Mouse (Mus musculus): Measurements from ENCODE around the gene Nmnat2. TPM values are rescaled to one million over a fixed set of nuclear protein-coding genes. Genes with fewer than 3 reads are reported as not detected.

Gene Nmnat2
- polyA plus RNA-seq, 1 experiment from 2014 or later: 5.3 TPM

DNA sequence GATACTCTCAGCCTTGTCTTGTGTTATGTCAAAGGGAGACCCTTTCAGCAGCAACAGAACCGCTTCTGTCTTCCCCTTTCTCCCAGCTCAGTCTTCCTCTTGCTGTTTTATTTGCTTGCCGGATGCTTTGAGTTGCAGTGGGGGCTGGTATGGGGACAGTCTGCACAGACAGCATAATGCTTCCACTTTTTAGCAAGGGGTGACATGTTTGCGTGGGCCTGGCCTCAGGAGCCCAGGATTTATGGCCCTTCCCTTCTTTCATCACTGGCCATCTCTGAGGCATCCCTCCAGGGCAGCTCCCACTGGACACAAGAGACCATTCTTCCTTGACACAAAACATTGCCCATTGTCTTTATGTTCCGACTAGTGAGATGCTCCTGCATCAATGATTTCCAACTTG is 18.2 kb downstream of the Nmnat2 start:
- Histone ChIP-seq H3K9me3 (ENCODE audit: control insufficient read depth, low read length) (no peaks in the 10 kb centered on the region), H3K4me1 (ENCODE audit: control insufficient read depth, insufficient read depth, low read length) (no peaks in the 10 kb centered on the region), H3K4me2 (ENCODE audit: low read depth, low read length) (no peak overlapping the region), H3K36me3 (ENCODE audit: control insufficient read depth, insufficient read depth, low read length) (no peaks in the 10 kb centered on the region), H3K4me3 (ENCODE audit: low read depth, low read length) (no peak overlapping the region), H3K9ac (ENCODE audit: low read depth, low read length) (no peak overlapping the region), H3K27ac (replicated peaks; ENCODE audit: low read depth, low read length) (no peak overlapping the region), H3K27me3 (replicated peaks; ENCODE audit: control insufficient read depth, insufficient read depth, low read length) (no peaks in the 10 kb centered on the region)
- DNase-seq (ENCODE audit: low spot score): no peak
- WGBS: 32% methylated on average over 4 of the region's 4 CpGs
- ATAC-seq (ENCODE audit: low read depth): no peak

GRCm38 (mm10) chr1:152973421-152973820 is 18.6 kb downstream of the Nmnat2 start:
- 32% methylated on average over 5 of the region's 5 CpGs for whole genome bisulfite sequencing
- H3K4me1 ChIP-seq (ENCODE audit: control insufficient read depth, insufficient read depth, low read length): no peaks in the 10 kb centered on the region
- H3K4me3 ChIP-seq (ENCODE audit: low read depth, low read length): no peak overlapping the region
- no peak overlapping the region for H3K4me2 ChIP-seq (ENCODE audit: low read depth, low read length)
- DNase-seq (ENCODE audit: low spot score) (no peak), ATAC-seq (ENCODE audit: low read depth) (no peak)
- H3K9me3 ChIP-seq (ENCODE audit: control insufficient read depth, low read length): no peaks in the 10 kb centered on the region
- no peaks in the 10 kb centered on the region for H3K27me3 ChIP-seq (replicated peaks; ENCODE audit: control insufficient read depth, insufficient read depth, low read length)
- H3K9ac ChIP-seq (ENCODE audit: low read depth, low read length): no peak overlapping the region
- H3K36me3 ChIP-seq (ENCODE audit: control insufficient read depth, insufficient read depth, low read length): no peaks in the 10 kb centered on the region
- no peak overlapping the region for H3K27ac ChIP-seq (replicated peaks; ENCODE audit: low read depth, low read length)

GRCm38 (mm10) chr1:152973861-152974260 is 19.1 kb downstream of the Nmnat2 start:
- Histone ChIP-seq H3K4me2 (ENCODE audit: low read depth, low read length) (no peak overlapping the region), H3K27me3 (replicated peaks; ENCODE audit: control insufficient read depth, insufficient read depth, low read length) (no peaks in the 10 kb centered on the region), H3K9ac (ENCODE audit: low read depth, low read length) (no peak overlapping the region), H3K4me3 (ENCODE audit: low read depth, low read length) (no peak overlapping the region), H3K36me3 (ENCODE audit: control insufficient read depth, insufficient read depth, low read length) (no peaks in the 10 kb centered on the region), H3K27ac (replicated peaks; ENCODE audit: low read depth, low read length) (no peak overlapping the region), H3K9me3 (ENCODE audit: control insufficient read depth, low read length) (no peaks in the 10 kb centered on the region), H3K4me1 (ENCODE audit: control insufficient read depth, insufficient read depth, low read length) (no peaks in the 10 kb centered on the region)
- DNase-seq (ENCODE audit: low spot score): no peak
- ATAC-seq (ENCODE audit: low read depth): no peak
- 25% methylated on average over 4 of the region's 4 CpGs for WGBS

GRCm38 (mm10) chr1:152975144-152975543 is 20.4 kb downstream of the Nmnat2 start:
- whole genome bisulfite sequencing: 73% methylated on average over 3 of the region's 3 CpGs
- no peaks in the 10 kb centered on the region for H3K9me3 ChIP-seq (ENCODE audit: control insufficient read depth, low read length)
- no peak overlapping the region for H3K4me2 ChIP-seq (ENCODE audit: low read depth, low read length)

GRCm38 (mm10) chr1:152978700-152979099 is 23.9 kb downstream of the Nmnat2 start:
- no peaks in the 10 kb centered on the region for H3K9me3 ChIP-seq (ENCODE audit: control insufficient read depth, low read length)
- 91% methylated on average over 7 of the region's 8 CpGs for WGBS
- H3K4me3 ChIP-seq (ENCODE audit: low read depth, low read length): no peak overlapping the region
- no peak overlapping the region for H3K27ac ChIP-seq (replicated peaks; ENCODE audit: low read depth, low read length)
- ATAC-seq (ENCODE audit: low read depth) (no peak), DNase-seq (ENCODE audit: low spot score) (no peak)
- H3K9ac ChIP-seq (ENCODE audit: low read depth, low read length): no peak overlapping the region
- no peaks in the 10 kb centered on the region for H3K36me3 ChIP-seq (ENCODE audit: control insufficient read depth, insufficient read depth, low read length)
- H3K4me1 ChIP-seq (ENCODE audit: control insufficient read depth, insufficient read depth, low read length): no peaks in the 10 kb centered on the region
- no peaks in the 10 kb centered on the region for H3K27me3 ChIP-seq (replicated peaks; ENCODE audit: control insufficient read depth, insufficient read depth, low read length)
- no peak overlapping the region for H3K4me2 ChIP-seq (ENCODE audit: low read depth, low read length)

More at GRCm38 (mm10) chr1:152975144-152975543, 20.4 kb downstream of the Nmnat2 start:
- Histone ChIP-seq H3K27ac (replicated peaks; ENCODE audit: low read depth, low read length) (no peak overlapping the region), H3K27me3 (replicated peaks; ENCODE audit: control insufficient read depth, insufficient read depth, low read length) (no peaks in the 10 kb centered on the region), H3K9ac (ENCODE audit: low read depth, low read length) (no peak overlapping the region), H3K36me3 (ENCODE audit: control insufficient read depth, insufficient read depth, low read length) (no peaks in the 10 kb centered on the region), H3K4me1 (ENCODE audit: control insufficient read depth, insufficient read depth, low read length) (no peaks in the 10 kb centered on the region), H3K4me3 (ENCODE audit: low read depth, low read length) (no peak overlapping the region)
- DNase-seq (ENCODE audit: low spot score) (no peak), ATAC-seq (ENCODE audit: low read depth) (no peak)

DNA sequence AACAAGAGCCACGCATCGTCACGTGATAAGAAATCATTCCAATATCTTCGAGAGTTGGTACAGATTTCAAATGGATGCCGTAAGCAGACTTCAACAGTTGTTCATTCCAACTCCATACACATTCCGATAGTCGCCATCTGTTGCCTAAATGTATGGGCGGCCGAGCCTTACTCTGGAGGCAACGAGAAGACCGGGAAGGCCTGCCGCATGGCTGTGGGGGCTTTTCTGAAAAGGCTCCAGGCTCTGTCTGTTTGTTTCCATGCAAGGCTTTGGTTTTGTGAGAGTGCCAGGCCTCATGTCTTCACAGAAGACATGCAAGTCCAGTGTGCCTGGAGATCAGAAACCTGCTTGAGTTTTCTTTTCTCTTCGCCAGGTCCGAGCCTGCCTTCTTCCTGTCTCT is 28.6 kb downstream of the Nmnat2 start:
- H3K4me1 ChIP-seq (ENCODE audit: control insufficient read depth, insufficient read depth, low read length): no peaks in the 10 kb centered on the region
- no peak for ATAC-seq (ENCODE audit: low read depth)
- no peak for DNase-seq (ENCODE audit: low spot score)
- 92% methylated on average over 14 of the region's 14 CpGs for WGBS
- H3K27ac ChIP-seq (replicated peaks; ENCODE audit: low read depth, low read length): no peak overlapping the region
- H3K4me2 ChIP-seq (ENCODE audit: low read depth, low read length): no peak overlapping the region
- H3K4me3 ChIP-seq (ENCODE audit: low read depth, low read length): no peak overlapping the region
- no peak overlapping the region for H3K9ac ChIP-seq (ENCODE audit: low read depth, low read length)
- no peaks in the 10 kb centered on the region for H3K36me3 ChIP-seq (ENCODE audit: control insufficient read depth, insufficient read depth, low read length)
- no peaks in the 10 kb centered on the region for H3K9me3 ChIP-seq (ENCODE audit: control insufficient read depth, low read length)
- no peaks in the 10 kb centered on the region for H3K27me3 ChIP-seq (replicated peaks; ENCODE audit: control insufficient read depth, insufficient read depth, low read length)

- Histone ChIP-seq H3K4me2 (ENCODE audit: low read depth, low read length) (no peak overlapping the region), H3K4me1 (ENCODE audit: control insufficient read depth, insufficient read depth, low read length) (no peaks in the 10 kb centered on the region), H3K27ac (replicated peaks; ENCODE audit: low read depth, low read length) (no peak overlapping the region), H3K27me3 (replicated peaks; ENCODE audit: control insufficient read depth, insufficient read depth, low read length) (no peaks in the 10 kb centered on the region), H3K4me3 (ENCODE audit: low read depth, low read length) (no peak overlapping the region), H3K9me3 (ENCODE audit: control insufficient read depth, low read length) (no peaks in the 10 kb centered on the region), H3K9ac (ENCODE audit: low read depth, low read length) (no peak overlapping the region), H3K36me3 (ENCODE audit: control insufficient read depth, insufficient read depth, low read length) (no peaks in the 10 kb centered on the region)
- ATAC-seq (ENCODE audit: low read depth) (no peak), DNase-seq (ENCODE audit: low spot score) (peak; percentile 66)
- 59% methylated on average over 3 of the region's 3 CpGs for WGBS
These were observed 32.2 kb downstream of the Nmnat2 start for GRCm38 (mm10) chr1:152986981-152987380.

DNA sequence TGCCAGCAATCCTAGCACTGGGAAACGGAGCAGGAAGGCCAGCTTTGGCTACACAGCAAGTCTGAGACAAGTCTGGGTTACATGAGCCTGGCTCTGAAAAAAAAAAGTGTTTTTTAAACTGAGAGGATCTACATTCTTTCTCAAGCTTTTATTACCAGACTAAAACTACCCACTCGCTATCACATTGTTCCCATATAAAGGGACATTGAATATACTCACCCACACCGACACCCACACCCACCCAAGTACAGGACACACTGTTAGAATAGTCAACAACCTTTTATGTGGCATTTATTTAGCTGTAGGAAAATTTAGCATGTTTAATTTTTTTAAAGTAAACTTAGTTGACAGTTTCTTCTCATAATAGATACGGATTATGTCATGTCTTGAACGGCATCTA is 35.3 kb downstream of the Nmnat2 start:
- ATAC-seq (ENCODE audit: low read depth) (no peak), DNase-seq (ENCODE audit: low spot score) (no peak)
- Histone ChIP-seq H3K4me1 (ENCODE audit: control insufficient read depth, insufficient read depth, low read length) (no peaks in the 10 kb centered on the region), H3K9me3 (ENCODE audit: control insufficient read depth, low read length) (no peaks in the 10 kb centered on the region), H3K27me3 (replicated peaks; ENCODE audit: control insufficient read depth, insufficient read depth, low read length) (no peaks in the 10 kb centered on the region), H3K9ac (ENCODE audit: low read depth, low read length) (no peak overlapping the region), H3K36me3 (ENCODE audit: control insufficient read depth, insufficient read depth, low read length) (no peaks in the 10 kb centered on the region), H3K4me3 (ENCODE audit: low read depth, low read length) (no peak overlapping the region), H3K27ac (replicated peaks; ENCODE audit: low read depth, low read length) (no peak overlapping the region), H3K4me2 (ENCODE audit: low read depth, low read length) (no peak overlapping the region)
- WGBS: 77% methylated on average over 5 of the region's 5 CpGs

DNA sequence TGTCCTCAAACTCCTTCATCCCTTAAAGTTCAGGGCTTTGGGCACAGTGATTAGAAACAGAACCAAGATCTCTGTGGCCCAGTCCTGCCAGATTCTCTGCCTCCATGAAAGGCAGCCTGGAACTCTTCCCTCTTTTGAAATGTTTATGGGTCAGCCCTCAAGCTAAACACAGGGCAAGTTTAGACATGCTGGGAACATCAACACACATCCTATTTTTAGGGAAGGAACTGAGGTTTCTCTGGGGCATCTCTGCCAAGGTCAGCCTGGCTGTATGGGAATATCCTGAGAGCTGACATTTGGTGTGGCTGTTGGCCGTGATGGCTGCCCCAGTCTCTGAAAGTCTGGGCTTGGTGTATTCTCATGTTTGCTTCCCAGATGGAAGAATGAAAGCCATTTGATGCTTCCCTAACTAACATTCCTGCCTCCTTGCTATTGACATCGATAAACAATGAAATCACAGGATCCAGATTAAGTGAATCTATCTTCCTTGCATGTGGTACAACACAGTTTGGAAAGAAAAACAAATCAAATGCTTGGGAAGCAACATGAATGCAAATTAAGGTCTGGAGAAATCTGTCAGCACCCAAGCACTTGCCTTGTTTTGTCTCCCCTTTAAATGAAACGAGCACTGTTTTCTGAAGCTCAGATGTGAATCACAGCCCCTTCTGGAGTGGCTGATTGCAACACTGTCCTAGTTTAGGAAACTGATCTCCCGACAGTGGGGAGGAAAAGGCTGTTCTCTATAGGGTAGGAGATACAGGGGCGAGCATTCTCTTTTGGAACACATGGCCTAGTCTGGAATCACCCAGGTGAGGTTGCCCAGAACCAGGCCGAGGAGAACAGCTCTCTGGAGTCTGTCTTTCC is 37.7 kb downstream of the Nmnat2 start:
- Histone ChIP-seq H3K4me2 (ENCODE audit: low read depth, low read length) (no peak overlapping the region), H3K27me3 (replicated peaks; ENCODE audit: control insufficient read depth, insufficient read depth, low read length) (no peaks in the 10 kb centered on the region), H3K36me3 (ENCODE audit: control insufficient read depth, insufficient read depth, low read length) (no peaks in the 10 kb centered on the region), H3K27ac (replicated peaks; ENCODE audit: low read depth, low read length) (no peak overlapping the region), H3K9ac (ENCODE audit: low read depth, low read length) (no peak overlapping the region), H3K4me3 (ENCODE audit: low read depth, low read length) (no peak overlapping the region), H3K9me3 (ENCODE audit: control insufficient read depth, low read length) (no peaks in the 10 kb centered on the region), H3K4me1 (ENCODE audit: control insufficient read depth, insufficient read depth, low read length) (no peaks in the 10 kb centered on the region)
- no peak for DNase-seq (ENCODE audit: low spot score)
- 53% methylated on average over 6 of the region's 6 CpGs for WGBS
- no peak for ATAC-seq (ENCODE audit: low read depth)

Measured in embryonic facial prominence, embryonic 14.5 days (tissue).